Mouse (Mus musculus): Measurements from ENCODE around the gene Gpatch1. TPM values are rescaled to one million over a fixed set of nuclear protein-coding genes. Genes with fewer than 3 reads are reported as not detected.
A peak's percentile ranks its signal among the peaks of the same experiment; 100 is the strongest.
"Not testable (repeated sequence)": the region's sequence is repeated elsewhere in the genome, so short reads cannot be mapped to it uniquely, and the experiment has no call there.

Gpatch1 gene
- polyA plus RNA-seq, 1 experiment from 2014 or later = 16.1 TPM

- ATAC-seq (ENCODE audit: insufficient read depth) (no peak), DNase-seq (no peak)
- WGBS = 11% methylated on average over 12 of the region's 13 CpGs
- 0 out of 2 replicates have a peak overlapping the region, but pooled peaks have one; percentile 18 for H3K4me2 ChIP-seq
- H3K36me3 ChIP-seq (ENCODE audit: insufficient read depth) = no peaks in the 10 kb centered on the region
- H3K4me1 ChIP-seq (ENCODE audit: insufficient read depth) = no peaks in the 10 kb centered on the region
- H3K9me3 ChIP-seq (ENCODE audit: low read depth, low read length) = no peaks in the 10 kb centered on the region
- H3K27me3 ChIP-seq (ENCODE audit: insufficient read depth, low read length) = no peaks in the 10 kb centered on the region
- H3K4me3 ChIP-seq (ENCODE audit: low read depth, low read length) = no peak overlapping the region
- H3K27ac ChIP-seq (ENCODE audit: low read depth) = no peak overlapping the region
- TF ChIP-seq CTCF (IDR thresholded peaks at IDR 0.05; ENCODE audit: low read depth) = no peak
- no peak overlapping the region for H3K9ac ChIP-seq
Observed at GRCm38 (mm10) chr7:35322732-35323420, 4.6 kb upstream of the Gpatch1 start.

GRCm38 (mm10) chr7:35322161-35322560 is 3.9 kb upstream of the Gpatch1 start:
- no peaks in the 10 kb centered on the region for H3K4me1 ChIP-seq (ENCODE audit: insufficient read depth)
- H3K27ac ChIP-seq (ENCODE audit: low read depth) = no peak overlapping the region
- H3K9ac ChIP-seq = no peak overlapping the region
- H3K27me3 ChIP-seq (ENCODE audit: insufficient read depth, low read length) = no peaks in the 10 kb centered on the region
- H3K4me3 ChIP-seq (ENCODE audit: low read depth, low read length) = no peak overlapping the region
- DNase-seq (no peak), ATAC-seq (ENCODE audit: insufficient read depth) (no peak)
- TF ChIP-seq CTCF (IDR thresholded peaks at IDR 0.05; ENCODE audit: low read depth) = no peak
- H3K4me2 ChIP-seq = no peak overlapping the region
- WGBS = 53% methylated on average over 3 of the region's 3 CpGs
- H3K36me3 ChIP-seq (ENCODE audit: insufficient read depth) = no peaks in the 10 kb centered on the region
- H3K9me3 ChIP-seq (ENCODE audit: low read depth, low read length) = no peaks in the 10 kb centered on the region

- H3K27ac ChIP-seq (ENCODE audit: low read depth) = no peak overlapping the region
- no peaks in the 10 kb centered on the region for H3K4me1 ChIP-seq (ENCODE audit: insufficient read depth)
- H3K9me3 ChIP-seq (ENCODE audit: low read depth, low read length) = no peaks in the 10 kb centered on the region
- H3K27me3 ChIP-seq (ENCODE audit: insufficient read depth, low read length) = no peaks in the 10 kb centered on the region
- 73% methylated on average over 4 of the region's 4 CpGs for WGBS
- no peak for TF ChIP-seq CTCF (IDR thresholded peaks at IDR 0.05; ENCODE audit: low read depth)
- no peak overlapping the region for H3K4me2 ChIP-seq
- no peak for DNase-seq
- H3K4me3 ChIP-seq (ENCODE audit: low read depth, low read length) = no peak overlapping the region
- H3K36me3 ChIP-seq (ENCODE audit: insufficient read depth) = no peaks in the 10 kb centered on the region
- no peak overlapping the region for H3K9ac ChIP-seq
- no peak for ATAC-seq (ENCODE audit: insufficient read depth)
Observed at GRCm38 (mm10) chr7:35319755-35320154, 1.5 kb upstream of the Gpatch1 start.

- H3K27me3 ChIP-seq (ENCODE audit: insufficient read depth, low read length); H3K9me3 ChIP-seq (ENCODE audit: low read depth, low read length); ATAC-seq (ENCODE audit: insufficient read depth); H3K27ac ChIP-seq (ENCODE audit: low read depth); H3K36me3 ChIP-seq (ENCODE audit: insufficient read depth); H3K4me3 ChIP-seq (ENCODE audit: low read depth, low read length); H3K4me1 ChIP-seq (ENCODE audit: insufficient read depth); H3K4me2 ChIP-seq; DNase-seq; H3K9ac ChIP-seq: not testable (repeated sequence)
- WGBS = 60% methylated on average over 3 of the region's 3 CpGs
Observed at GRCm38 (mm10) chr7:35319221-35319620, 981 bp upstream of the Gpatch1 start.

- no peak overlapping the region for H3K4me3 ChIP-seq (ENCODE audit: low read depth, low read length)
- H3K4me1 ChIP-seq (ENCODE audit: insufficient read depth) = no peaks in the 10 kb centered on the region
- TF ChIP-seq CTCF (IDR thresholded peaks at IDR 0.05; ENCODE audit: low read depth) = no peak
- no peaks in the 10 kb centered on the region for H3K27me3 ChIP-seq (ENCODE audit: insufficient read depth, low read length)
- ATAC-seq (ENCODE audit: insufficient read depth) = no peak
- H3K9ac ChIP-seq = no peak overlapping the region
- peaks cover 8% of the 10 kb centered on the region for H3K36me3 ChIP-seq (ENCODE audit: insufficient read depth)
- no peak for DNase-seq
- H3K4me2 ChIP-seq = no peak overlapping the region
- H3K27ac ChIP-seq (ENCODE audit: low read depth) = no peak overlapping the region
- no peaks in the 10 kb centered on the region for H3K9me3 ChIP-seq (ENCODE audit: low read depth, low read length)
Observed at GRCm38 (mm10) chr7:35314156-35314555, 4.1 kb downstream of the Gpatch1 start.

- no peaks in the 10 kb centered on the region for H3K4me1 ChIP-seq (ENCODE audit: insufficient read depth)
- H3K4me2 ChIP-seq = no peak overlapping the region
- no peak overlapping the region for H3K9ac ChIP-seq
- TF ChIP-seq CTCF (IDR thresholded peaks at IDR 0.05; ENCODE audit: low read depth) = no peak
- H3K9me3 ChIP-seq (ENCODE audit: low read depth, low read length) = no peaks in the 10 kb centered on the region
- no peaks in the 10 kb centered on the region for H3K27me3 ChIP-seq (ENCODE audit: insufficient read depth, low read length)
- no peak overlapping the region for H3K4me3 ChIP-seq (ENCODE audit: low read depth, low read length)
- ATAC-seq (ENCODE audit: insufficient read depth) (no peak), DNase-seq (no peak)
- H3K36me3 ChIP-seq (ENCODE audit: insufficient read depth) = peaks cover 36% of the 10 kb centered on the region
- H3K27ac ChIP-seq (ENCODE audit: low read depth) = no peak overlapping the region
- 88% methylated on average over 3 of the region's 3 CpGs for WGBS
Observed at GRCm38 (mm10) chr7:35311214-35311613, 7.0 kb downstream of the Gpatch1 start.

GRCm38 (mm10) chr7:35300792-35301191 is 17.4 kb downstream of the Gpatch1 start:
- H3K36me3 ChIP-seq (ENCODE audit: insufficient read depth) = peaks cover 57% of the 10 kb centered on the region
- no peak overlapping the region for H3K4me2 ChIP-seq
- ATAC-seq (ENCODE audit: insufficient read depth) (no peak), DNase-seq (no peak)
- no peaks in the 10 kb centered on the region for H3K9me3 ChIP-seq (ENCODE audit: low read depth, low read length)
- no peak overlapping the region for H3K4me3 ChIP-seq (ENCODE audit: low read depth, low read length)
- TF ChIP-seq CTCF (IDR thresholded peaks at IDR 0.05; ENCODE audit: low read depth) = no peak
- H3K27me3 ChIP-seq (ENCODE audit: insufficient read depth, low read length) = no peaks in the 10 kb centered on the region
- H3K9ac ChIP-seq = no peak overlapping the region
- H3K27ac ChIP-seq (ENCODE audit: low read depth) = no peak overlapping the region
- H3K4me1 ChIP-seq (ENCODE audit: insufficient read depth) = no peaks in the 10 kb centered on the region

Data from lung, embryonic 14.5 days (tissue).